Mouse (Mus musculus) embryonic facial prominence, embryonic 10.5 days (tissue): ENCODE measurements at regions not wholly inside any gene's neighbourhood (a gene's known extent, or its start where the extent isn't known, plus 50 kb on each side); places are given as distances from the start of the nearest gene placed in this dataset.

Source experiments
- DNase-seq: peaks from one replicate; pipeline ENCODE4 v3.0.0-alpha.2; 2017; ENCODE audit warnings: low spot score
- H3K27ac ChIP-seq: fragments of 300-500 bp; sonication (generic); replicated peaks from 2 replicates; pipeline ENCODE4 v1.5.1; 2016; ENCODE audit warnings: mild to moderate bottlenecking
- H3K27me3 ChIP-seq: fragments of 300-500 bp; sonication (generic); replicated peaks from 2 replicates; pipeline ENCODE4 v1.6.1; 2016; ENCODE audit warnings: low read depth, mild to moderate bottlenecking; ENCODE audit not compliant: poor library complexity, severe bottlenecking
- H3K36me3 ChIP-seq: fragments of 300-500 bp; sonication (generic); replicated peaks from 2 replicates; pipeline ENCODE4 v1.6.1; 2016; ENCODE audit warnings: mild to moderate bottlenecking, moderate library complexity
- H3K4me1 ChIP-seq: fragments of 300-500 bp; sonication (generic); 2 replicates; pipeline ENCODE4 v1.6.1; 2016
- H3K4me3 ChIP-seq: fragments of 300-500 bp; sonication (generic); 2 replicates; pipeline ENCODE4 v1.5.1; 2016; ENCODE audit warnings: mild to moderate bottlenecking, moderate library complexity
- H3K9me3 ChIP-seq: fragments of 300-500 bp; sonication (generic); 2 replicates; pipeline ENCODE4 v1.6.1; 2016; ENCODE audit warnings: mild to moderate bottlenecking
- WGBS: fragments of 180-500 bp; shearing (Covaris S2); methylation state at CpG from one replicate; pipeline ENCODE4 v1.1.7; 2016; 5-methylcytosine and 5-hydroxymethylcytosine counted together

GRCm38 (mm10) chr7:115216838-115217237 lies 473.3 kb downstream of the Insc start:
- WGBS, result under 1% methylated on average over 13 of the region's 13 CpGs
- peak overlapping the region; percentile 84 for H3K27ac ChIP-seq

GRCm38 (mm10) chr7:115217255-115217654 lies 473.8 kb downstream of the Insc start:
- no peaks in the 10 kb centered on the region for H3K36me3 ChIP-seq
- H3K9me3 ChIP-seq, result no peaks in the 10 kb centered on the region
- H3K27me3 ChIP-seq, result peaks cover 37% of the 10 kb centered on the region
- DNase-seq, result no peak
- peaks cover 29% of the 10 kb centered on the region for H3K4me1 ChIP-seq
- 2% methylated on average over 5 of the region's 5 CpGs for WGBS
- peak overlapping the region; percentile 53 for H3K4me3 ChIP-seq
- H3K27ac ChIP-seq, result peak overlapping the region; percentile 84

More at GRCm38 (mm10) chr7:115216838-115217237, 473.3 kb downstream of the Insc start:
- peak overlapping the region; percentile 53 for H3K4me3 ChIP-seq
- no peaks in the 10 kb centered on the region for H3K36me3 ChIP-seq
- H3K9me3 ChIP-seq, result no peaks in the 10 kb centered on the region
- peaks cover 29% of the 10 kb centered on the region for H3K4me1 ChIP-seq
- H3K27me3 ChIP-seq, result peaks cover 33% of the 10 kb centered on the region
- DNase-seq, result peak; percentile 90

GRCm38 (mm10) chr7:115217712-115218111 lies 474.2 kb downstream of the Insc start:
- Histone ChIP-seq H3K4me1 (peaks cover 29% of the 10 kb centered on the region), H3K27me3 (peaks cover 37% of the 10 kb centered on the region), H3K9me3 (no peaks in the 10 kb centered on the region), H3K4me3 (no peak overlapping the region), H3K27ac (peak overlapping the region; percentile 84; the same call in 1 of the 2 replicates), H3K36me3 (no peaks in the 10 kb centered on the region)
- no peak for DNase-seq
- WGBS, result 33% methylated on average over 6 of the region's 6 CpGs

- no peaks in the 10 kb centered on the region for H3K36me3 ChIP-seq
- 34% methylated on average over 13 of the region's 13 CpGs for WGBS
- peak; percentile 31 for DNase-seq
- H3K27me3 ChIP-seq, result peaks cover 37% of the 10 kb centered on the region
- H3K27ac ChIP-seq, result peak overlapping the region; percentile 25; the same call in 1 of the 2 replicates
- no peak overlapping the region for H3K4me3 ChIP-seq
- H3K9me3 ChIP-seq, result no peaks in the 10 kb centered on the region
- H3K4me1 ChIP-seq, result peaks cover 26% of the 10 kb centered on the region
Observed at GRCm38 (mm10) chr7:115218596-115219180, 475.2 kb downstream of the Insc start.

- peaks cover 24% of the 10 kb centered on the region for H3K27me3 ChIP-seq
- 63% methylated on average over 5 of the region's 7 CpGs for WGBS
- DNase-seq, result peak; percentile 24
Observed at GRCm38 (mm10) chr7:115222642-115223041, 479.1 kb downstream of the Insc start.

DNA sequence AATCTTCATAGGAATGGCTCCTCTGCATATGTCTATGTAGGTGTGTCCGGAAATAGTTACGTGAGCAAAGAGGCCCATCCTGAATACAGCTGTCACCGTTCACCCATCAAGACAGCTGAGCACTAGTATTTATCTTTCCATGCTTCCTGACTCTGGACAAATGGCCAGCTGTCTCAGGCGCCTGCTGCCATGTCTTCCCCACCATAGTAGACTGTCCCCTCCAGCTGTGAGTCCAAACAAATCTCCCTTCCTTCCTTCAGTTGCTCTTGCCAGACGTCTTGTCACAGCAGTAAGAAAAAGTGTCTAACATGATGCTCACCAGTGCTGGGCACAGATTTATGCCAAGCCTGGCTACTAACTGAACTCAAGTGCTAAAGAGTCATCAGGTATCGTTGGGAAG lies 487.0 kb downstream of the Insc start:
- peaks cover 11% of the 10 kb centered on the region for H3K4me1 ChIP-seq
- no peaks in the 10 kb centered on the region for H3K27me3 ChIP-seq
- no peak overlapping the region for H3K4me3 ChIP-seq
- no peaks in the 10 kb centered on the region for H3K36me3 ChIP-seq
- DNase-seq, result no peak
- H3K9me3 ChIP-seq, result no peaks in the 10 kb centered on the region
- no peak overlapping the region for H3K27ac ChIP-seq
- WGBS, result 81% methylated on average over 6 of the region's 6 CpGs

More at GRCm38 (mm10) chr7:115222642-115223041, 479.1 kb downstream of the Insc start:
- H3K27ac ChIP-seq, result no peak overlapping the region
- H3K4me1 ChIP-seq, result peaks cover 15% of the 10 kb centered on the region
- H3K4me3 ChIP-seq, result no peak overlapping the region
- no peaks in the 10 kb centered on the region for H3K36me3 ChIP-seq
- no peaks in the 10 kb centered on the region for H3K9me3 ChIP-seq

GRCm38 (mm10) chr7:115233850-115234436 lies 490.4 kb downstream of the Insc start:
- 46% methylated on average over 10 of the region's 10 CpGs for WGBS
- no peak for DNase-seq

GRCm38 (mm10) chr7:115237131-115237530 lies 493.6 kb downstream of the Insc start:
- no peak overlapping the region for H3K4me3 ChIP-seq
- H3K4me1 ChIP-seq, result peaks cover 11% of the 10 kb centered on the region
- H3K27ac ChIP-seq, result no peak overlapping the region
- H3K27me3 ChIP-seq, result no peaks in the 10 kb centered on the region
- no peak for DNase-seq
- WGBS, result 94% methylated on average over 1 of the region's 1 CpGs
- no peaks in the 10 kb centered on the region for H3K9me3 ChIP-seq
- H3K36me3 ChIP-seq, result no peaks in the 10 kb centered on the region

More at GRCm38 (mm10) chr7:115233850-115234436, 490.4 kb downstream of the Insc start:
- H3K36me3 ChIP-seq, result no peaks in the 10 kb centered on the region
- H3K27me3 ChIP-seq, result no peaks in the 10 kb centered on the region
- H3K4me1 ChIP-seq, result peaks cover 11% of the 10 kb centered on the region
- H3K9me3 ChIP-seq, result no peaks in the 10 kb centered on the region
- H3K27ac ChIP-seq, result peak overlapping the region; percentile 15; the same call in 1 of the 2 replicates
- no peak overlapping the region for H3K4me3 ChIP-seq

DNA sequence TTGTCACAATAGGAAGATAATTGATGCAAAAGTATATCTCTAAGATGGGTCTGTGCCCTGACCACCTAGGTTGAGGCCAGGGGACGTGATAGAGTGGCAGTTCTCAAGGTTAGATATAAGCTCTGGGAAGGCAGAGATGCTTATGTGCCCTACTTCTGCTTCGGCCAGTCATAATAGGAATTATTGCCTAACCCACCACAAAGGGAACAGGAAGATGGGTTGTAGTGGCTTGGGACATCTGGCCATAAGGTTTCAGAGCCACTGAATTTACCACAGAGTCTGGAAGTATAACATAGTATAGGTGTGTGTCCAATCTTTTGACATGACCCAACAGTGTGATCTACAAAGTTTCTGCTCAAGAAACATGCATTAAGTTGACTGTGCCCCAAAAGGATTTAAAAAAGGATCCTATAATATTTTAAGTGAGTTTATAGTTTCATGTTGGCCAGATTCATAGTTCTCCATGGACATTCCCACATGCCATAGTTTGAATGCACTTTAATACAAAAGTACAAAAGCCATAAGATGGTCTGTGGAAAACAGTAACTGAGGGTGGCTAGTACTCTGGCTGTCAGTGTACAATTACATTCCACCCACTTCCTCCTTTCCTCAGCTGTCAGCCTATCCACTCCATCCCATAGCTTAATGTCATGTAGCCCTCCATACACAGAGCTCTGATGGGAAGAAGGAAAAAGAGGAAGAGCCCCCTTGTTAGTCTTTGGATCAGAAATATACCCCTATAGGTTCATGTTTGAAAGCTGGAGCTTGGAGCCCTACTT lies 508.3 kb downstream of the Insc start:
- Histone ChIP-seq H3K27me3 (no peaks in the 10 kb centered on the region), H3K27ac (no peak overlapping the region), H3K4me3 (no peak overlapping the region), H3K9me3 (no peaks in the 10 kb centered on the region), H3K36me3 (no peaks in the 10 kb centered on the region), H3K4me1 (peaks cover 16% of the 10 kb centered on the region)
- DNase-seq, result no peak
- WGBS, result 90% methylated on average over 2 of the region's 2 CpGs

DNA sequence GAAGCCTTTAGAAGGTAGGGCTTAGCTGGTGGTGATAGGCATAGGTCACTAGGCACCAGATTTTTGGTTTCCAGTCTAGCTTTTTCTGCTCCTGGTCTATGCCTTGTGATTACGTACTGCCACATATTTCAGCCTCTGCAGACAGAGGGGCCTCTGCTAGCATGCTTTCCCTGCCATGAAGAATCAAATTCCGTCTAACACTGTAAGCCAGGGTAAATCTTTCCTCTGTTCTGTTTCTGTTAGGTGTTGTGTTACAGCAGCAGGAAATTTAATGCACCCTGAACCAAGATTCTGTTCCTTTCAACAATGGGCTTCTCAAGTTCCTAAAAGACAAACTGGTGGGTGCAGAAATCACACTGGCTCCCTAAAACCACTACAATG lies 508.9 kb downstream of the Insc start:
- 47% methylated on average over 2 of the region's 2 CpGs for WGBS
- no peak for DNase-seq
- H3K27ac ChIP-seq, result no peak overlapping the region

DNA sequence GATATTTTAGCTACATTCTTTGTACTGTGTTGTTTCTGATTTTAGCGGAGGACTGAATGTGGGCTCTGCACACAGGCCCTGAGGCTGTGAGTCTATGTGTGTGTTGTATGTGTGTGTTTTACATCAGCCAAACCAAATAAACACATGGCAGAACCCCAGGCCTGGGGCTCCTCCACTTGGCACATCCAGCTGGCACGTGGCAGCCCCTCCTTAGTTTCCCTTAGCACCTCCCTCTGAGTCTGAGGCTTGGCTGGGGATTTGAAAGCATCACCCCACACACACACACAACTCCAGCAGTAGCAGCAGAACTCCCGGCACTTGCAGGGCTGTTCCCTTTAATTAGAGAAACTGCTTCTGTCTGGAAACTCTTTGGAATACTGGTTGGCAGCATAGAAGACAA lies 515.1 kb downstream of the Insc start:
- H3K27ac ChIP-seq, result no peak overlapping the region
- no peaks in the 10 kb centered on the region for H3K36me3 ChIP-seq
- no peaks in the 10 kb centered on the region for H3K27me3 ChIP-seq
- H3K4me3 ChIP-seq, result no peak overlapping the region
- H3K9me3 ChIP-seq, result no peaks in the 10 kb centered on the region
- WGBS, result 33% methylated on average over 3 of the region's 3 CpGs
- peaks cover 5% of the 10 kb centered on the region for H3K4me1 ChIP-seq
- DNase-seq, result no peak

More for the DNA sequence above, 508.9 kb downstream of the Insc start:
- H3K4me1 ChIP-seq, result peaks cover 16% of the 10 kb centered on the region
- H3K27me3 ChIP-seq, result no peaks in the 10 kb centered on the region
- no peaks in the 10 kb centered on the region for H3K36me3 ChIP-seq
- H3K4me3 ChIP-seq, result no peak overlapping the region
- no peaks in the 10 kb centered on the region for H3K9me3 ChIP-seq

DNA sequence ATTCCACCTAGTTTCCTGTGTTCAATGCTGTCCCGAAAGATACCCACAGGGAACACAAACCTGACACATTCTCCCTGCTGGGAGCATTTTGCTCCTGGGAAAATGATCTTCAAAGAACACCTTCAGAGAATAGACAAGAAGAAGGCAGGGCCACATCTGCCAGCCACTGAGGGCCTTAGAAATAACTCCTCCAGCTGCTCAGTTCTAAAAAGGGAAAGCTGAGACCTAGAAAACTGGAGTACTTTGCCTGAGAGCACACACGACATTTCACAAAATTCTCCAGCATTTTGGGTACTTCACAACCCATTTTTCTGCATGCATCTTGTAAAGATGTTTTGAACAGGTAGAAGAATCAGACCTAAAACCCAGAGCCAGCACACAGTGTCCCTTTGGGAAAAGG lies 519.6 kb downstream of the Insc start:
- no peak overlapping the region for H3K4me3 ChIP-seq
- H3K36me3 ChIP-seq, result no peaks in the 10 kb centered on the region
- H3K9me3 ChIP-seq, result no peaks in the 10 kb centered on the region
- peaks cover 5% of the 10 kb centered on the region for H3K4me1 ChIP-seq
- no peaks in the 10 kb centered on the region; the same call in 1 of the 2 replicates for H3K27me3 ChIP-seq
- no peak overlapping the region for H3K27ac ChIP-seq
- no peak for DNase-seq
- WGBS, result 86% methylated on average over 2 of the region's 2 CpGs
